Mouse (Mus musculus): ENCODE results near the gene Ank3.

The Ank3 gene

GRCm38 (mm10) chr10:69779246-69779645 lies 380.7 kb downstream of the Ank3 start:
- no peak for DNase-seq (ENCODE audit: low read depth)

- DNase-seq (ENCODE audit: low read depth): no peak
These were observed 382.9 kb downstream of the Ank3 start for GRCm38 (mm10) chr10:69781491-69781890.

- DNase-seq (ENCODE audit: low read depth): no peak
These were observed 386.7 kb downstream of the Ank3 start for GRCm38 (mm10) chr10:69785235-69785634.

GRCm38 (mm10) chr10:69785692-69786091 lies 387.1 kb downstream of the Ank3 start:
- DNase-seq (ENCODE audit: low read depth): no peak

- DNase-seq (ENCODE audit: low read depth): no peak
These were observed 387.8 kb downstream of the Ank3 start for GRCm38 (mm10) chr10:69786220-69786993.

GRCm38 (mm10) chr10:69787379-69787778 lies 388.8 kb downstream of the Ank3 start:
- DNase-seq (ENCODE audit: low read depth): no peak

GRCm38 (mm10) chr10:69790606-69791005 lies 392.0 kb downstream of the Ank3 start:
- DNase-seq (ENCODE audit: low read depth): no peak

GRCm38 (mm10) chr10:69791951-69792350 lies 393.4 kb downstream of the Ank3 start:
- no peak for DNase-seq (ENCODE audit: low read depth)

- no peak for DNase-seq (ENCODE audit: low read depth)
These were observed 393.8 kb downstream of the Ank3 start for GRCm38 (mm10) chr10:69792400-69792799.

GRCm38 (mm10) chr10:69793079-69793478 lies 394.5 kb downstream of the Ank3 start:
- peak; percentile 1 for DNase-seq (ENCODE audit: low read depth)

GRCm38 (mm10) chr10:69795656-69796055 lies 397.1 kb downstream of the Ank3 start:
- DNase-seq (ENCODE audit: low read depth): no peak

GRCm38 (mm10) chr10:69796421-69796886 lies 397.9 kb downstream of the Ank3 start:
- DNase-seq (ENCODE audit: low read depth): no peak

- no peak for DNase-seq (ENCODE audit: low read depth)
These were observed 404.7 kb downstream of the Ank3 start for GRCm38 (mm10) chr10:69803135-69803756.

GRCm38 (mm10) chr10:69804613-69805012 lies 406.0 kb downstream of the Ank3 start:
- DNase-seq (ENCODE audit: low read depth): no peak

- no peak for DNase-seq (ENCODE audit: low read depth)
These were observed 412.2 kb downstream of the Ank3 start for GRCm38 (mm10) chr10:69810785-69811184.

- DNase-seq (ENCODE audit: low read depth): no peak
These were observed 415.4 kb downstream of the Ank3 start for GRCm38 (mm10) chr10:69813823-69814522.

- no peak for DNase-seq (ENCODE audit: low read depth)
These were observed 422.7 kb downstream of the Ank3 start for GRCm38 (mm10) chr10:69821245-69821644.

GRCm38 (mm10) chr10:69828770-69829169 lies 430.2 kb downstream of the Ank3 start:
- DNase-seq (ENCODE audit: low read depth): no peak

- DNase-seq (ENCODE audit: low read depth): no peak
These were observed 430.7 kb downstream of the Ank3 start for GRCm38 (mm10) chr10:69829236-69829635.

- DNase-seq (ENCODE audit: low read depth): no peak
These were observed 433.0 kb downstream of the Ank3 start for GRCm38 (mm10) chr10:69831568-69831967.

- DNase-seq (ENCODE audit: low read depth): no peak
These were observed 433.7 kb downstream of the Ank3 start for GRCm38 (mm10) chr10:69832241-69832640.

GRCm38 (mm10) chr10:69832822-69833221 lies 434.2 kb downstream of the Ank3 start:
- DNase-seq (ENCODE audit: low read depth): no peak

GRCm38 (mm10) chr10:69834700-69835099 lies 436.1 kb downstream of the Ank3 start:
- no peak for DNase-seq (ENCODE audit: low read depth)

Data from induced T-regulatory cell, adult 2 months (primary cell).